Mouse (Mus musculus) liver, embryonic 12.5 days (tissue): ENCODE measurements at regions not wholly inside any gene's neighbourhood (a gene's known extent, or its start where the extent isn't known, plus 50 kb on each side); places are given as distances from the start of the nearest gene placed in this dataset.

Source experiments
- ATAC-seq: fragments of 200-750 bp; cut with Nextera tagmentation; 2 replicates; pipeline ENCODE4 v1.8.0; 2017; ENCODE audit warnings: moderate number of reproducible peaks, mild to moderate bottlenecking, moderate library complexity
- H3K27ac ChIP-seq: fragments of 300-500 bp; sonication (generic); 2 replicates; pipeline ENCODE4 v1.5.1; 2016; ENCODE audit warnings: mild to moderate bottlenecking
- H3K27me3 ChIP-seq: fragments of 300-500 bp; sonication (generic); replicated peaks from 2 replicates; pipeline ENCODE4 v1.6.1; 2016; ENCODE audit warnings: mild to moderate bottlenecking, moderate library complexity
- H3K36me3 ChIP-seq: fragments of 300-500 bp; sonication (generic); 2 replicates; pipeline ENCODE4 v1.6.1; 2016; ENCODE audit warnings: mild to moderate bottlenecking, moderate library complexity
- H3K4me1 ChIP-seq: fragments of 300-500 bp; sonication (generic); 2 replicates; pipeline ENCODE4 v1.6.1; 2016
- H3K4me2 ChIP-seq: fragments of 300-500 bp; sonication (generic); 2 replicates; pipeline ENCODE4 v1.6.1; 2016; ENCODE audit warnings: mild to moderate bottlenecking, moderate library complexity
- H3K4me3 ChIP-seq: fragments of 300-500 bp; sonication (generic); 2 replicates; pipeline ENCODE4 v1.5.1; 2016; ENCODE audit warnings: mild to moderate bottlenecking, moderate library complexity
- H3K9ac ChIP-seq: fragments of 300-500 bp; sonication (generic); 2 replicates; pipeline ENCODE4 v1.6.1; 2016; ENCODE audit warnings: mild to moderate bottlenecking, moderate library complexity
- H3K9me3 ChIP-seq: fragments of 300-500 bp; sonication (generic); replicated peaks from 2 replicates; pipeline ENCODE4 v1.6.1; 2016; ENCODE audit warnings: mild to moderate bottlenecking, moderate library complexity
- WGBS: fragments of 180-500 bp; shearing (Covaris S2); methylation state at CpG from one replicate; pipeline ENCODE4 v1.1.7; 2016; ENCODE audit not compliant: insufficient replicate concordance; 5-methylcytosine and 5-hydroxymethylcytosine counted together

DNA sequence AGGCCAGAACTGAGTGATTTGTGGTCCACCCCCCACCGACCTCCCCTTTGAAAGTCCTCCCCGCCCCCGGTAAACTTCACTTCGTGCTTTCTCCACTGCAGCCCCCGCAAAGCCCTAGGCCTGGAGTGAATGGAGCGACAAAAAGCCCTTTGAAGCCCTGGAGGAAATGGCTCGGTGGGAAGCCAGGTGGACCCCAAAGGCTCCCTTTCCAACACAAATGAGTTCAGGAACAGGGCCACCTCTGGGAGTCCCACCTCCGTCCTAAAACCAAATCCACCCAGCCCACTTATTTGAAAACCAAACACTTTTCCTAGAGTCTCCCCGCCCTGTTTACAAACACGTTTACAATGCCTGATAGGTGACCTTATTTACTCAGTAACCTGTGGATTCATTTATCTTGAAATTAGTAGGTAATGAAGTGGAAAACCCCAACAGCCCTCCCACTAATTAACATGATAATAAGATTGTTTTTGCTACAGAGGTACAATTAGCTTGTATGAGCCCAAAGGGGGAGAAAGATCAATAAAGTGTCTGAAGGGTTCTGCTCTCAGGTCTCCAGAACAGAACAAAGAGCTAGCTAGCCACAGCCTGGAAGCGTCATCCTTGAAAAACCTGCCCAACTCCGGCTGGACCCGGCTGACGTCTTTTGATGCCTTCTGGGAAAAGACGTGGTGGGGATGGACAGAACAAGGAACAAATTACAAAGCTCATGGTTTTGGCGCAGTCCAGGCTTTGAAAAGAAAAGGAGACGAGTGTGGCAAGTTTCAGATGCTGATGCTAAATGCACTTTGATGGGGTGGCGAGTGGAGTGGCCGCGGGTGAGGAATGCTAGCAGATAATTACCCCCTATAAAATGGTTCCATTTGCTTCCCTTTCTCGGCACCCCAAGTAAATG, 422.6 kb upstream of the Nr2f2 start:
- Histone ChIP-seq H3K36me3 (no peaks in the 10 kb centered on the region), H3K4me1 (no peaks in the 10 kb centered on the region), H3K9ac (no peak overlapping the region), H3K4me3 (no peak overlapping the region), H3K9me3 (no peaks in the 10 kb centered on the region), H3K4me2 (no peak overlapping the region), H3K27ac (no peak overlapping the region), H3K27me3 (no peaks in the 10 kb centered on the region; the same call in 1 of the 2 replicates)
- 10% methylated on average over 21 of the region's 21 CpGs for WGBS
- no peak for ATAC-seq

- Histone ChIP-seq H3K9ac (no peak overlapping the region), H3K4me2 (no peak overlapping the region), H3K4me3 (no peak overlapping the region), H3K4me1 (no peaks in the 10 kb centered on the region), H3K36me3 (no peaks in the 10 kb centered on the region), H3K27me3 (no peaks in the 10 kb centered on the region; the same call in 1 of the 2 replicates), H3K27ac (no peak overlapping the region), H3K9me3 (no peaks in the 10 kb centered on the region)
- ATAC-seq, result no peak
- WGBS, result 16% methylated on average over 5 of the region's 5 CpGs
Observed at GRCm38 (mm10) chr7:70787966-70788365, 421.4 kb upstream of the Nr2f2 start.

- H3K36me3 ChIP-seq, result no peaks in the 10 kb centered on the region
- 40% methylated on average over 2 of the region's 2 CpGs for WGBS
- no peak for ATAC-seq
- no peaks in the 10 kb centered on the region for H3K4me1 ChIP-seq
- H3K27me3 ChIP-seq, result no peaks in the 10 kb centered on the region
- no peak overlapping the region for H3K9ac ChIP-seq
- H3K4me2 ChIP-seq, result no peak overlapping the region
- no peak overlapping the region for H3K27ac ChIP-seq
- no peak overlapping the region for H3K4me3 ChIP-seq
- H3K9me3 ChIP-seq, result no peaks in the 10 kb centered on the region
Observed at GRCm38 (mm10) chr7:70780742-70781332, 414.3 kb upstream of the Nr2f2 start.

DNA sequence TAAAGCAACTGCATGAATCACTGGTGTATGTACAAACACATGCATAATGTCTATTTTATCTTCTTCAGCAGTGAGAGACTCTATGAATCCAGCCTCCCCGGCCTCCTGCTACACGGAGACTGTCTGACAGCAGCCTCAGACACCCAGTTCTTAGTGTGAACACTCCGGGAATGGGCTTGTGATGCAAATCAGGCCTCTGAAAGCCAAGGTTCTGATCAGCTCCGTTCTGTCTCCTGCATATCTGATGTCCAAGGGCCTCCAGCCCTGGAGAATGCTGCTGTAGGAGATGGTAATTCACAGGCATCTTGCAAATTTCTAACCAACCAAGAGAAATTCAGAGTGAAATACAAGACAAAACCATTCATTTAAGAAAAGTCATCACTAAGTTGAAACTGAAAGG, 411.2 kb upstream of the Nr2f2 start:
- Histone ChIP-seq H3K27me3 (no peaks in the 10 kb centered on the region), H3K36me3 (no peaks in the 10 kb centered on the region), H3K9ac (no peak overlapping the region), H3K27ac (no peak overlapping the region), H3K4me2 (no peak overlapping the region), H3K9me3 (no peaks in the 10 kb centered on the region), H3K4me3 (no peak overlapping the region), H3K4me1 (no peaks in the 10 kb centered on the region)
- ATAC-seq, result no peak
- WGBS, result 48% methylated on average over 4 of the region's 4 CpGs

- Histone ChIP-seq H3K9me3 (no peaks in the 10 kb centered on the region), H3K36me3 (no peaks in the 10 kb centered on the region), H3K9ac (no peak overlapping the region), H3K27me3 (no peaks in the 10 kb centered on the region), H3K4me1 (no peaks in the 10 kb centered on the region), H3K27ac (no peak overlapping the region), H3K4me3 (no peak overlapping the region), H3K4me2 (no peak overlapping the region)
- no peak for ATAC-seq
- WGBS, result 57% methylated on average over 6 of the region's 6 CpGs
Observed at GRCm38 (mm10) chr7:70769655-70770054, 403.1 kb upstream of the Nr2f2 start.

- Histone ChIP-seq H3K9me3 (no peaks in the 10 kb centered on the region), H3K4me2 (no peak overlapping the region), H3K27ac (no peak overlapping the region), H3K9ac (no peak overlapping the region), H3K4me3 (no peak overlapping the region), H3K27me3 (no peaks in the 10 kb centered on the region), H3K36me3 (no peaks in the 10 kb centered on the region), H3K4me1 (no peaks in the 10 kb centered on the region)
- ATAC-seq, result no peak
- WGBS, result 58% methylated on average over 5 of the region's 5 CpGs
Observed at GRCm38 (mm10) chr7:70767697-70768096, 401.2 kb upstream of the Nr2f2 start.

GRCm38 (mm10) chr7:70756676-70757075, 390.1 kb upstream of the Nr2f2 start:
- H3K4me3 ChIP-seq, result no peak overlapping the region
- H3K4me1 ChIP-seq, result no peaks in the 10 kb centered on the region
- 0 out of 2 replicates have a peak, but pooled peaks cover 3% of the 10 kb centered on the region for H3K9me3 ChIP-seq
- WGBS, result 80% methylated on average over 3 of the region's 3 CpGs
- no peak overlapping the region for H3K9ac ChIP-seq
- H3K4me2 ChIP-seq, result no peak overlapping the region
- no peak overlapping the region for H3K27ac ChIP-seq
- no peaks in the 10 kb centered on the region for H3K36me3 ChIP-seq
- H3K27me3 ChIP-seq, result no peaks in the 10 kb centered on the region
- ATAC-seq, result no peak

GRCm38 (mm10) chr7:70754826-70755225, 388.3 kb upstream of the Nr2f2 start:
- H3K4me1 ChIP-seq, result no peaks in the 10 kb centered on the region
- H3K27ac ChIP-seq, result no peak overlapping the region
- no peaks in the 10 kb centered on the region for H3K36me3 ChIP-seq
- H3K4me2 ChIP-seq, result no peak overlapping the region
- H3K4me3 ChIP-seq, result no peak overlapping the region
- H3K9ac ChIP-seq, result no peak overlapping the region
- H3K9me3 ChIP-seq, result 0 out of 2 replicates have a peak, but pooled peaks cover 3% of the 10 kb centered on the region
- H3K27me3 ChIP-seq, result no peaks in the 10 kb centered on the region
- 62% methylated on average over 1 of the region's 1 CpGs for WGBS
- no peak for ATAC-seq

DNA sequence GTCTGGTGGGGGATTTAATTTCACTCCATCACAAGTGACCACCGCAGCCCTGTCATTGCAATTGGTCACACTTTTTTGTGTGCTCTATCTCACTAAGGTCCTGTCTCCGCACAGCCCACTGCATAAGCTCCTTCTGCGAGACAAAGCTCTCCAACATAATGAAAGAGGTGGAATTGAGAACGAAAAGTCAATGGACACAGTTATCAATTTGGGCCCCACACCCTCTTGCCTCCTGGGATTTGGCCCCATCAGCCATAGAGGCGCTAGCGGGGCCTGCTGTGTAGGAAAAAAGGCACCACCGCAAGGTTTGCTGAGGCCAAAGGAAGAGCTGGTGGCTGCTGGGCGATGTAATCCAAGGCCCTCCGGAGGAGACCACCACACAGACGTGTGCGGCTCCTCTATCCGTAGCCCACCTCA, 386.3 kb upstream of the Nr2f2 start:
- Histone ChIP-seq H3K27ac (no peak overlapping the region), H3K36me3 (no peaks in the 10 kb centered on the region), H3K4me1 (no peaks in the 10 kb centered on the region), H3K4me3 (no peak overlapping the region), H3K27me3 (no peaks in the 10 kb centered on the region), H3K9ac (no peak overlapping the region), H3K4me2 (no peak overlapping the region), H3K9me3 (0 out of 2 replicates have a peak, but pooled peaks cover 3% of the 10 kb centered on the region)
- ATAC-seq, result no peak
- WGBS, result 83% methylated on average over 12 of the region's 12 CpGs

- ATAC-seq, result no peak
- Histone ChIP-seq H3K4me2 (no peak overlapping the region), H3K27ac (no peak overlapping the region), H3K27me3 (no peaks in the 10 kb centered on the region), H3K36me3 (no peaks in the 10 kb centered on the region), H3K9ac (no peak overlapping the region), H3K4me3 (no peak overlapping the region), H3K9me3 (no peaks in the 10 kb centered on the region), H3K4me1 (no peaks in the 10 kb centered on the region)
- WGBS, result 58% methylated on average over 3 of the region's 3 CpGs
Observed at GRCm38 (mm10) chr7:70748884-70749283, 382.3 kb upstream of the Nr2f2 start.

DNA sequence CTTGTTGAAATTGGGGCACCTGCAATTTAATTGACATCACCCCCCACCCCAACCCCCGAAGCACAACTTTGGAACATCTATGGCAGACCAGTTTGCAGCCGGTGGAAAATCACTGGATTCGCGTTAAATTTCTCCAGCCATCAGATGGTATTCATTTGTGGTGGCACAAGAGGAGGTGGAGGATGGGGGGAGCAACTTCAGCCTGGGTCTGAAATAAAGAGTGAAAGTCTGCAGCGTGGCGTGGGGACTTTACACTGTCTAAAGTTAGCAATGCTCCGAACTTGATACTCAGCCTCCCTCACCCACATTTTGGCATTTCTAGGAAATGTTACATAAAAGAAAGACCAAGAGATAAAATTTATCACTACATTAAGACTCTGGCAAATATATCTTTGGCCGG, 381.8 kb upstream of the Nr2f2 start:
- Histone ChIP-seq H3K9ac (no peak overlapping the region), H3K27ac (no peak overlapping the region), H3K4me3 (no peak overlapping the region), H3K27me3 (no peaks in the 10 kb centered on the region), H3K36me3 (no peaks in the 10 kb centered on the region), H3K9me3 (no peaks in the 10 kb centered on the region), H3K4me2 (no peak overlapping the region), H3K4me1 (no peaks in the 10 kb centered on the region)
- ATAC-seq, result no peak
- 68% methylated on average over 8 of the region's 8 CpGs for WGBS

DNA sequence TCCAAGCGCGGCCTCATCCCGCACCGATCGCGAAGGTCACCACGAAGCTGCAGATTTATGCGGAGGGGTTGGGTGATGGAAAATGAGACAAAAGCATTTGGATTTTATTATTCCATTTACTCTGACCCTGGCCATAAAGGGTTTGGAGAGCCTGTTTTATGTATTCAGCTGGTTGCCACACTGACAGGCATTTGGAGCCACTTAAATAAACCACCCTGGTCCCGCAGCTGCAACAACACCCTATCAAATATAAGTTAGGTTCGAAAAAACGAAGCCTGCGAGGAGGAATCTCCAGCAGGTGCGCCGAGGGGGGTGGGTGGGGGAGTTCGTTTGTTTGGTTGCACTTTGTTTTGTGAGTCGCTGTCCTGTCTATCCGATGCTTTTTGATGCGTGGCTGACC, 377.8 kb upstream of the Nr2f2 start:
- WGBS, result 72% methylated on average over 18 of the region's 18 CpGs
- no peaks in the 10 kb centered on the region for H3K27me3 ChIP-seq
- no peaks in the 10 kb centered on the region; the same call in 1 of the 2 replicates for H3K9me3 ChIP-seq
- no peak overlapping the region for H3K4me3 ChIP-seq
- no peaks in the 10 kb centered on the region for H3K36me3 ChIP-seq
- no peak overlapping the region for H3K27ac ChIP-seq
- no peak overlapping the region for H3K9ac ChIP-seq
- no peaks in the 10 kb centered on the region for H3K4me1 ChIP-seq
- H3K4me2 ChIP-seq, result no peak overlapping the region
- ATAC-seq, result no peak
